Comparison of ENCODE assay signal across 8 mouse cellular contexts in the genomic region with DNA sequence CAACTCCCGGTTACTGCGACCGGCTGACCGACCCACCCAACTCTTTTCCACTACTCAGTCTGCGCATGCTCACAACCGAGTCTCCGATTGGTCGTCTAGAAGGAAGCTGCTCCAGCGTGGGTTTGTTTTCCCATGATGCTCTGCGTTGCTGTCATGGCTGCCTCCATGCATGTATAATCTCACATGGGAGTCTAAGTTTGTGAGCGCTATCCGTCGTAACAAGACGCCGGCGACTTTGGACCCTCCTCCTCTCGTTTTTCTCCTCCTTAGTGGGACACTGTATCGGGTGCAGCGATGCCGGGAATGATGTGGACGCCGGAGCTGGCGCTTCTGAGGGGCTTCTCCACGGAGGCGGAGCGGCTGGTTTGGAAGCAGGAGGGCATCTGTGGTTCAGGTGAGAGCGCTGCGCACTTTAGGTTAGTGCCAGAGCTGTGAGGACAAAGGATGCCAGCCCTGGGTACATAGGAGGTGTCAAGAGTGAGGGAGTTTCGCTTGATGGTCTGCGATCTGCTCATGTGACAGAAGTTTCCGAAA. TPM values are rescaled to one million over a fixed set of nuclear protein-coding genes. Genes with fewer than 3 reads are reported as not detected.
A peak's percentile ranks its signal among the peaks of the same experiment; 100 is the strongest.
DNase-seq lines count a peak whose midpoint lies in the region; ATAC-seq lines count a peak whose summit lies in the region.

A gene (plus strand): TSS at position 115 of the 534 bp plus-strand sequence.

- peak; percentile 96 for ATAC-seq in inflammation-experienced regulatory T-cells, adult 6 months
- peak; percentile 95 for ATAC-seq in megakaryocyte-erythroid progenitor cell, adult 5-6 weeks (replicated peaks; ENCODE audit: low FRiP score, low TSS enrichment, poor library complexity, severe bottlenecking)

- peak; percentile 96 to 98 for DNase-seq in adrenal gland, adult (ENCODE audit: inconsistent age in 2 of 2, low spot score in 1 of 2)
- DNase-seq in embryo, embryonic 10.5 days (ENCODE audit: low spot score): peak; percentile 99
- DNase-seq in gastrocnemius, postnatal 14 days: peak; percentile 97
- peak; percentile 96 to 98 for DNase-seq in left cerebral cortex, postnatal 10 days (ENCODE audit: extremely low spot score in 1 of 2, low spot score in 2 of 2)
- DNase-seq in right cerebral cortex, postnatal 25 days: peak; percentile 95
- peak; percentile 92 to 98 for DNase-seq in urinary bladder, postnatal 4 days (ENCODE audit: low spot score in 2 of 2)

- intact Hi-C loops in gastrocnemius, postnatal 14 days (cut with DNase I; ENCODE audit: low total_unique reads): no loop called here
- intact Hi-C loops in left cerebral cortex, postnatal 10 days (cut with DNase I): no loop called here

RNA-seq across cellular contexts. Expression of the gene that starts here (rescaled TPM):
- total RNA-seq in gastrocnemius, postnatal 14 days (2021): 1 to 10 TPM; 7.6 to 9.0 TPM
- 10 to 100 TPM; 10.7 to 28.7 (median 25.0) TPM for polyA plus RNA-seq in inflammation-experienced regulatory T-cells, adult 6 months (2017; shearing (Covaris generic))
- 10 to 100 TPM; 28.9 to 33.5 TPM for total RNA-seq in left cerebral cortex, postnatal 10 days (2021)
- total RNA-seq in megakaryocyte-erythroid progenitor cell, adult 5-6 weeks (2014; fragmentation: Nextera tagmentation): 65.9 and 82.0 TPM in 2 replicates
- 50.6 and 77.5 TPM in 2 replicates for total RNA-seq in megakaryocyte-erythroid progenitor cell, adult 5-6 weeks (2017)

Comparison
In these comparisons a context has a peak if more than half of its experiments do, and no peak if none do; other contexts are left out.
1. Peak in every context shown above with its lines: DNase-seq and ATAC-seq.